Mouse (Mus musculus): Measurements from ENCODE around the gene Rps6ka2.

DNA sequence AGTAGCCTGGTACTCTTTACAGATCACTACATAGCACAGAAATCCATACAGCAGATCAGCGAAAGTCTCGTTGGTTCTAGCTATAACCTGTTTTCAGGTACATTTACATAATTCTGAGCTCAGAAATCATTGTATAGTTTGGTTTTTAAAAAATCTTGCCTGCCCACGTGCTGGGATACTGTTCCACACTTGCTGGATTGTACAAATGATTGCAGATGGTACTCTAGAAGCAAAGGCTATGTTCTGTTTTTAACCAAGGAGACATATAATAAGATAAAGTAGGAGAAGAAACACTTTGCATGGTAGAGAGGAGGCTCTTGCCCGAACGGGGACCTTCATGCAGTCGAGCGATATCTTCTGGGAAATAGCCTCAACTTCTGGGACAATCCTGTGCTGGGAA lies 17.3 kb upstream of the Rps6ka2 start:
- TF ChIP-seq CTCF (IDR thresholded peaks at IDR 0.05; ENCODE audit: control insufficient read depth, insufficient read depth, insufficient replicate concordance, low read depth, low read length) (no peak), POLR2A (IDR thresholded peaks at IDR 0.05; ENCODE audit: control insufficient read depth, low read depth, low read length) (no peak)

Data from testis, adult 2 months (tissue).